Mouse (Mus musculus): ENCODE measurements at regions not wholly inside any gene's neighbourhood (a gene's known extent, or its start where the extent isn't known, plus 50 kb on each side); places are given as distances from the start of the nearest gene placed in this dataset.

DNA sequence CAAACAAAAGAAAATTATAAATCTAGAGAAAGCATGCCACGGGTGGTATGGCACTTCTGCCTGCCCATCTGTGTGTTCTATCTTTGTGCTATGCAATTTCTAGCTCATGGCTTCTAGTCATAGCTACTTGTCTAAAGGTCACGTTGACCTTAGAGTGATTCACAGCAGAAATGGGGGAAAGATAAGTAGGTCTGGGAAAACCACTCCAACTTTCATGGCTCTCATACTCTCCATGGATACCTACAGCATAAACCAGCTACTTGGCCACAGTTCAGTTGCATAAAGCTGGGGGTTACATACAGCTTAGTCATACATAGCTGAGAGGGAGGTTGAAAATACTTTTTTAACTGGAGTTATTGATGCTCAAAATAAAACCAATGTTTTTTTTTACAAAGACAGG, 100.6 kb upstream of the Trpc6 start:
- Histone ChIP-seq H3K27ac (no peak overlapping the region), H3K4me2 (no peak overlapping the region), H3K4me3 (replicated peaks) (no peak overlapping the region), H3K9ac (no peak overlapping the region), H3K4me1 (no peaks in the 10 kb centered on the region), H3K27me3 (no peaks in the 10 kb centered on the region), H3K9me3 (replicated peaks) (no peaks in the 10 kb centered on the region), H3K36me3 (no peaks in the 10 kb centered on the region)
- 78% methylated on average over 2 of the region's 2 CpGs for WGBS
- no peak for ATAC-seq (replicated peaks; ENCODE audit: low FRiP score)

DNA sequence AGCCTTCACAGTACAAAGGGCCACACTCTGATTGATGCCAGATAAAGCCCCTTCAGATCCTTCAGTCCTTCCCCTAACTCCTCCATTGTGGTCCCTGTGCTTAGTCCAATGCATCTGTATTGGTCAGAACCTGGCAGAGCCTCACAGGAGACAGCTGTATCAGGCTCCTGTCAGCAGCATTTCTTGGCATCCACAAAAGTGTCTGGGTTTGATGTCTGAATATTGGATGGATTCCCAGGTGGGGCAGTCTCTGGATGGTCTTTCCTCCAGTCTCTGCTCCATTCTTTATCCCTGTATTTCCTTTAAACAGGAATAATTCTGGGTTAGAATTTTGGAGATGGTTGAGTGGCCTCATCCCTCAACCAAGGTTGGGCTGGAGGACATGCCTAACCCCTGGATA, 92.5 kb upstream of the Trpc6 start:
- H3K4me2 ChIP-seq = no peak overlapping the region
- no peak overlapping the region for H3K9ac ChIP-seq
- no peak overlapping the region for H3K27ac ChIP-seq
- ATAC-seq (replicated peaks; ENCODE audit: low FRiP score) = no peak
- no peak overlapping the region for H3K4me3 ChIP-seq (replicated peaks)
- no peaks in the 10 kb centered on the region for H3K27me3 ChIP-seq
- H3K9me3 ChIP-seq (replicated peaks) = no peaks in the 10 kb centered on the region
- no peaks in the 10 kb centered on the region for H3K4me1 ChIP-seq
- H3K36me3 ChIP-seq = no peaks in the 10 kb centered on the region

DNA sequence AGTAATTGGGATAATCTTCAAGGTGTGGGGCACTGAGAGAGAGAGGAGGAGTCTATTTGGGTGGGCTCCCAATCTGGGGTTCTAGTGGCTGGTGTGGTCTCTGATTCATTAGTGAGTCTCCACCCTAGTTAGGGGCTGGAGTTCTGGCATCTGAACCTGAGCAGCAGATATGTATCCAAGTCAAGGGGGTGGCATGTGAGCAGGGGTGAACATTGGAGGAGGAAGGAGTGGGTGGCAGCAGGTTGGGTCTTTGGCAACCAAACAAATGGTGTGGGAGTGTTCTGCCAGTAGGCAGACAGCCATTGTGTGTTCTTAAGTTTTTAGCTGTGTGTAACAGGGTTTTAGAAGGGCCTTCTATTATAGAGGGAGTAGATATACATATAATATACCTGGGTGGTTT, 90.4 kb upstream of the Trpc6 start:
- ATAC-seq (replicated peaks; ENCODE audit: low FRiP score) = no peak
- Histone ChIP-seq H3K27ac (no peak overlapping the region), H3K4me2 (no peak overlapping the region), H3K4me1 (no peaks in the 10 kb centered on the region), H3K27me3 (no peaks in the 10 kb centered on the region), H3K9ac (no peak overlapping the region), H3K4me3 (replicated peaks) (no peak overlapping the region), H3K36me3 (no peaks in the 10 kb centered on the region), H3K9me3 (replicated peaks) (no peaks in the 10 kb centered on the region)

DNA sequence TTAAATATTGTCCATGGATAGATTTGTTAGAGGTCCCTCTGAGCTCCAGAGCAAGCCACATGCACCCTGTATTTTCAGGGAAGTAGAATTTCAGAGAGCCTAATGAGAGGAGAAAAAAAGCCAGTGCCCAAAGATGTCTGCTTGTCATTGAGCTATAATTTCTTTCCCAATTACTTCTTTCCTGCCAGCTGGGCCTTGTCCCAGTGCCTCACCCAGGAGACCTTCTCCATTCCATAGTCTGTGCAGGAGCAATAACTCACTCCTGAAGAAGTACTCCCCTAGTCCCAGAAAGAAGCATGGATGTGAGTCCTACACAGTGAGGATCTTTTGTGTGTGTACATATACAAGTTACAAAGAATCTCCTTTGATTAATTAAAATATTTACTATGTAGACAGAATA, 89.4 kb upstream of the Trpc6 start:
- ATAC-seq (replicated peaks; ENCODE audit: low FRiP score) = peak; percentile 94
- Histone ChIP-seq H3K27me3 (no peaks in the 10 kb centered on the region), H3K4me2 (no peak overlapping the region), H3K36me3 (no peaks in the 10 kb centered on the region), H3K27ac (no peak overlapping the region), H3K4me3 (replicated peaks) (no peak overlapping the region), H3K4me1 (no peaks in the 10 kb centered on the region), H3K9ac (no peak overlapping the region), H3K9me3 (replicated peaks) (no peaks in the 10 kb centered on the region)

DNA sequence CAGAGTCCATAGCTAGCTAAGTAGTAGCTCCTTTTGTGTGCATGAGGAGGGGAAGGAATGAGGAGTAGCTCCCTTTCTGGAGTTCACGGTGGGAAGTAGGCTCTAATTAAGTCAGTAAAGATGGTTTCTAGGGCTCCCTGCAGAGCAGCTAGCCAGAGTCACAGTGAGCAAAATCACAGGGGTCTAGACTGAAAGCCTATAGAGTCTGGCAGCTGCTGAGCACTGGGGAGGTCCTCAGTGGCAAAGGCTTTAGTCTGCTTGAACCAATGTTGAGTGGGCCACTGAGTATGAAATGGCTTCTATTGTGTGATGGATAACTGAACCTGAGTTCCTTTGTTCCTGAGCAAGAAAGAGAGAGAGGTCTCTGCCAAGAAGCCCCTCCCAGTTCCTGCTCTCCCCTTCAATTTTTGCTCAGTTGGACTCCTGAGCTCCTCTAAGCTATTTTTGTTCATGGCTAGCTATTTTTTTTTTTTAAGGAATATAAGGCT, 84.8 kb upstream of the Trpc6 start:
- Histone ChIP-seq H3K4me3 (replicated peaks) (no peak overlapping the region), H3K4me1 (no peaks in the 10 kb centered on the region), H3K9ac (no peak overlapping the region), H3K27me3 (no peaks in the 10 kb centered on the region), H3K9me3 (replicated peaks) (no peaks in the 10 kb centered on the region), H3K27ac (no peak overlapping the region), H3K36me3 (no peaks in the 10 kb centered on the region), H3K4me2 (no peak overlapping the region)
- WGBS = 15% methylated on average over 1 of the region's 1 CpGs
- no peak for ATAC-seq (replicated peaks; ENCODE audit: low FRiP score)

DNA sequence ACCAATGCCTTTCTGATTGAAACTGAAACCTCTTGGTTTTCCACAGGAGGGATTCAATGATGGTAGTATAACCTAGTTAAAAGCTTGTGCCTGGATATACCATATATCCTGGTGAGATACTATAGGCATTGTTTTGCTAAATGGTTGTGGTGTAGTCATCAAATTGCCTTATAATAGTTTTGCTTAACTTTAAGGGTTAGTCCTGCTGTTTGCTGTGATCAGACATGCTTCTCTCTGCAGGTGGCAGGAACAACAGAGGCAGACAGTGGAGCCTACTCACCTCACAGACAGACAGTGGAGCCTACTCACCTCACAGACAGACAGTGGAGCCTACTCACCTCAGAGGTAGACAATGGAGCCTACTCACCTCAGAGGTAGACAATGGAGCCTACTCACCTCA, 82.2 kb upstream of the Trpc6 start:
- no peak overlapping the region for H3K27ac ChIP-seq
- no peak for ATAC-seq (replicated peaks; ENCODE audit: low FRiP score)
- H3K9ac ChIP-seq = no peak overlapping the region
- no peaks in the 10 kb centered on the region for H3K27me3 ChIP-seq
- H3K4me1 ChIP-seq = no peaks in the 10 kb centered on the region
- no peak overlapping the region for H3K4me3 ChIP-seq (replicated peaks)
- no peaks in the 10 kb centered on the region for H3K9me3 ChIP-seq (replicated peaks)
- no peaks in the 10 kb centered on the region for H3K36me3 ChIP-seq
- H3K4me2 ChIP-seq = no peak overlapping the region

DNA sequence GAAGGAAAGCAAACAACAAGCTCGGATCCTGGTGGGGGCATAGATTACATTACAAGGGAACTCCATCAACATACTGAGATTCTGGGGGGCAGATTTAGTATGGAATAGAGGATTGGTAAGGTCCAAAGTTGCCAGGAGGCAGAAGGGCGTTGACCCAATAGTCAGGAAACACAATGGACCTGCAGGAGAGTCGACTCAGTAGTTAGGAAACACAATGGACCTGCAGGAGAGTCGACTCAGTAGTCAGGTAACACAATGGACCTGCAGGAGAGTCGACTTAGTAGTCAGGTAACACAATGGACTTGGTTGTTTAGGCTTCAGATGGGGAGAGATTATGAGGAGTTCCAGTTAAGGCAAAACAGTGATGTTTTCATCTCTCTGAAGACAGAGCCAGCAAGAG, 81.1 kb upstream of the Trpc6 start:
- no peak overlapping the region for H3K4me3 ChIP-seq (replicated peaks)
- no peaks in the 10 kb centered on the region for H3K36me3 ChIP-seq
- H3K27ac ChIP-seq = no peak overlapping the region
- H3K4me2 ChIP-seq = no peak overlapping the region
- no peaks in the 10 kb centered on the region for H3K9me3 ChIP-seq (replicated peaks)
- ATAC-seq (replicated peaks; ENCODE audit: low FRiP score) = no peak
- no peaks in the 10 kb centered on the region for H3K4me1 ChIP-seq
- H3K27me3 ChIP-seq = no peaks in the 10 kb centered on the region
- WGBS = 69% methylated on average over 5 of the region's 5 CpGs
- H3K9ac ChIP-seq = no peak overlapping the region

DNA sequence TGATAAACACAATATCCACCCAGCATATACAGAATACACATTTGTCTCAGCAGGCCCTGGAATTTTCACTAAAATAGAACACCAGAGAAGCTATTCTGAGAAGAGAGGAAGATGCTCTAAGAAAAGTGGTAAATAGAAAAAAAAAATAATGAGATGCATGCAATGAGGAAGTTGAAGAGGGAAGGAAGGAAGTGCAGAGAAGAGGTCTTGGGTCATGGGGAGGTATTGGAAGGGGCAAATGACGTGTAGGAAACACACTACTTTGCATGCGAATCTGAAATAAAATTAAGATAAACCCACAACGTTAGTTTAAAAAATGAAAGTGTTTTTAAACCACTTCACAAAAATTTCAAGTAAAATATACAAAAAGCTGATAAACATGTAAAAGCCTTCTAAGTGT, 57.4 kb upstream of the Trpc6 start:
- Histone ChIP-seq H3K4me3 (replicated peaks) (no peak overlapping the region), H3K27me3 (no peaks in the 10 kb centered on the region), H3K27ac (no peak overlapping the region), H3K4me1 (peaks cover 5% of the 10 kb centered on the region; the same call in 1 of the 2 replicates), H3K36me3 (no peaks in the 10 kb centered on the region), H3K9ac (no peak overlapping the region), H3K4me2 (no peak overlapping the region), H3K9me3 (replicated peaks) (no peaks in the 10 kb centered on the region)
- ATAC-seq (replicated peaks; ENCODE audit: low FRiP score) = no peak
- 75% methylated on average over 3 of the region's 3 CpGs for WGBS

DNA sequence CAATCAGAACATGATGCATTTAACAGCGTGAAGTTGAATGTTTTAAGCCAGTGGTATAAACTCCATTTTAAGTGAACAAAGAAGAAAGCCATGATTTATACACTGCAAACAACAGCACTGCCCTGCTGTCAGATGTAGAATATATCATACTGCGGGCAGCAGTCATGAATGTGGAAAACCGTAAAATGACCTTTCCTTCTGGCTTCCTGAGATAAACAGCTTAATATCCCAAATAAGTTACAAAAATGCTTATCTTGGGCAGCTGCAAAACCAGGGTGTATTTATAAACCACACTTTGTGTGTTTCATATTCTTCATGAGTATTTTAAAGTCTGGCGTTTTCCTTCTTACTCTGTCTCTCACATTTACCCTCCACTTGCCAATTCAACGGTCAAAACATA, 56.1 kb upstream of the Trpc6 start:
- Histone ChIP-seq H3K27ac (peak overlapping the region; percentile 58; the same call in 1 of the 2 replicates), H3K27me3 (no peaks in the 10 kb centered on the region), H3K36me3 (no peaks in the 10 kb centered on the region), H3K4me3 (replicated peaks) (no peak overlapping the region), H3K4me2 (peak overlapping the region; percentile 41), H3K9ac (no peak overlapping the region), H3K9me3 (replicated peaks) (no peaks in the 10 kb centered on the region), H3K4me1 (peaks cover 5% of the 10 kb centered on the region; the same call in 1 of the 2 replicates)
- 25% methylated on average over 5 of the region's 5 CpGs for WGBS
- ATAC-seq (replicated peaks; ENCODE audit: low FRiP score) = peak; percentile 88

Measured in kidney, embryonic 15.5 days (tissue).